17 mouse cellular contexts compared by ENCODE assay signal in the genomic region with DNA sequence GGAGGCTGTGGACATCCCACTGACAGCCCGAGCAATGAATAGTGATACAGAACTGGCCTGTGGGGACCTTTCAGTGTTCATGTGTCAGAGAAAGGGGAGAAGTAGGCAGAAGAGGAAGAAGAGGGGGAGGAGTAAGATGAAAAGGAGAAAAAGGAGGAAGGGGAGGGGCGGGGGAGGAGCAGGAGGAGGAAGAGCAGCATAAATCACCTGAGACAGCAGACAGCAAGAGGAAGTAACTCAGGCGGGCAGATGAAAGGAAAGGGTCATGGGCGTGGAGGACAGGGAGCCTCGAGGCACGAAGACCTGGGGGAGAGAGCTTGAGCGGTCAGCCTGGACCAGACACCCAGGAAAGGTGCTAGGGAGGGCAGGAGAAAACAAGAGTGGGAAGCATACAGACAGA. TPM values are rescaled to one million over a fixed set of nuclear protein-coding genes. Genes with fewer than 3 reads are reported as not detected.
DNase-seq lines count a peak whose midpoint lies in the region; ATAC-seq lines count a peak whose summit lies in the region.
"Had no signal": no experiment of that assay in that cellular context is flagged by ENCODE, and none has a peak within 500 bp of the region (broad histone marks: within the 10 kb centered on the region; RNA-seq: fewer than 3 reads in every experiment).

No protein-coding gene starts in this region.

- peak; percentile 26 to 44 for DNase-seq in spleen, postnatal 36 days (ENCODE audit: low spot score in 2 of 2)
- no peak for DNase-seq in spleen, adult 12 weeks (ENCODE audit: low spot score)
- DNase-seq in splenic B cell, adult 2 months (ENCODE audit: low read depth, low spot score): peak; percentile 58
- no peak for DNase-seq in yolk sac, embryonic 10.5 days (ENCODE audit: low spot score)
- DNase-seq in cerebellum, adult 11 months: no peak
- DNase-seq in retina, postnatal 1 day: no peak
- DNase-seq: cerebellum, adult 2 months; forebrain, postnatal 0 days; gastrocnemius, adult 2 months; heart, adult 2 months; heart, postnatal 10 days; kidney, adult 18-20 months; right cerebral cortex, postnatal 4 days had no signal

- H3K36me3 ChIP-seq in splenic B cell, adult 2 months (ENCODE audit: control insufficient read depth, insufficient read depth, low read length, poor library complexity, severe bottlenecking): no peaks in the 10 kb centered on the region
- H3K36me3 ChIP-seq: liver, embryonic 15.5 days had no signal

- no peaks in the 10 kb centered on the region for H3K27me3 ChIP-seq in splenic B cell, adult 2 months (ENCODE audit: control insufficient read depth, insufficient read depth, low read length, poor library complexity, severe bottlenecking)
- H3K27me3 ChIP-seq: liver, embryonic 15.5 days; midbrain, embryonic 12.5 days had no signal

- ATAC-seq in common myeloid progenitor, adult 5-6 weeks (replicated peaks; ENCODE audit: low read depth, poor library complexity, severe bottlenecking): peak; percentile 85
- ATAC-seq: forebrain, postnatal 0 days; hindbrain, embryonic 16.5 days had no signal

RNA-seq across cellular contexts. Expression of a gene that starts 23.7 kb away (rescaled TPM):
- 5.0 and 5.5 TPM in 2 replicates for total RNA-seq in common myeloid progenitor, adult 5-6 weeks (2017)

Comparison
In these comparisons a context has a peak if more than half of its experiments do, and no peak if none do; other contexts are left out.
1. DNase-seq: peak in spleen, postnatal 36 days (2 of 2) and splenic B cell, adult 2 months (single experiment); none in spleen, adult 12 weeks (single experiment), yolk sac, embryonic 10.5 days (single experiment), cerebellum, adult 11 months (single experiment) and retina, postnatal 1 day (single experiment).